Mouse (Mus musculus) hindbrain, embryonic 13.5 days (tissue): ENCODE measurements around the gene Olfr71. TPM values are rescaled to one million over a fixed set of nuclear protein-coding genes. Genes with fewer than 3 reads are reported as not detected.

ENCODE experiments used
- ATAC-seq: fragments of 200-750 bp; cut with Nextera tagmentation; 2 replicates; pipeline ENCODE4 v1.8.0; 2017; ENCODE audit warnings: moderate TSS enrichment; ENCODE audit not compliant: low FRiP score
- H3K27ac ChIP-seq: fragments of 300-500 bp; sonication (generic); 2 replicates; pipeline ENCODE4 v1.5.1; 2015; ENCODE audit warnings: inconsistent platforms, mild to moderate bottlenecking, moderate library complexity
- H3K27me3 ChIP-seq: fragments of 300-500 bp; sonication (generic); 2 replicates; pipeline ENCODE4 v1.6.1; 2015; ENCODE audit warnings: mild to moderate bottlenecking, inconsistent platforms
- H3K36me3 ChIP-seq: fragments of 300-500 bp; sonication (generic); 2 replicates; pipeline ENCODE4 v1.6.1; 2015; ENCODE audit warnings: mild to moderate bottlenecking, inconsistent platforms
- H3K4me1 ChIP-seq: fragments of 300-500 bp; sonication (generic); replicated peaks from 2 replicates; pipeline ENCODE4 v1.6.1; 2015; ENCODE audit warnings: inconsistent platforms
- H3K4me2 ChIP-seq: fragments of 300-500 bp; sonication (generic); 2 replicates; pipeline ENCODE4 v1.6.1; 2015; ENCODE audit warnings: inconsistent platforms, mild to moderate bottlenecking, moderate library complexity
- H3K4me3 ChIP-seq: fragments of 300-500 bp; sonication (generic); 2 replicates; pipeline ENCODE4 v1.5.1; 2015; ENCODE audit warnings: mild to moderate bottlenecking, inconsistent platforms
- H3K9ac ChIP-seq: fragments of 300-500 bp; sonication (generic); 2 replicates; pipeline ENCODE4 v1.6.1; 2015; ENCODE audit warnings: mild to moderate bottlenecking, inconsistent platforms
- H3K9me3 ChIP-seq: fragments of 300-500 bp; sonication (generic); 2 replicates; pipeline ENCODE4 v1.6.1; 2016; ENCODE audit warnings: inconsistent platforms
- WGBS: fragments of 180-500 bp; shearing (Covaris S2); methylation state at CpG from one replicate; pipeline ENCODE4 v1.1.7; 2015; 5-methylcytosine and 5-hydroxymethylcytosine counted together
- polyA plus RNA-seq: library from polyadenylated mRNA; unstranded; fragments of >200 nt; fragmentation: Nextera tagmentation; extraction: Ambion mirVana; gene quantifications from 2 replicates; pipeline ENCODE4 v1.2.1, GENCODE M21; 2015

The Olfr71 gene
- polyA plus RNA-seq, 1 experiment from 2014 or later, result not detected

DNA sequence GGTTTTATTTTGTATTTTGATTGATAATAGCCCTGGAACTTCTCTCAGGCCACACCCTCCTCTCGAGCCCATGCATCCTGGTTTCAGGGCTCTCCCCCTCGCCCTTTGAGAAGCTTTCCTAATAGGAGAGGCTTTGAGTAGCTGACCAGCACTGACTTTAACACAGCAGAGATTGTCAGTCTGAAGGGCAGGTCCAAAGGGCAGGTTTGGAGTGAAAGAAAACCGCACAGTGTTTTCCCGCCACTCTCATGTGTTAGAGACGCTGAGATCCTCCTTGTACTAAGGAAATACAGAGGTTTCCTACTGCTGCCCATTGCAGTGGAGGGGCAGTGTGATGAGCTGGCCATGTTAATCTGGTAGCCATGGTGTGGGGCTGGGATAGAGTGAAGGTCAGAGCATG, 35.1 kb downstream of the Olfr71 start:
- H3K9me3 ChIP-seq, result no peaks in the 10 kb centered on the region
- H3K4me1 ChIP-seq, result peaks cover 36% of the 10 kb centered on the region
- H3K9ac ChIP-seq, result no peak overlapping the region
- no peak overlapping the region for H3K27ac ChIP-seq
- no peak for ATAC-seq
- no peak overlapping the region for H3K4me2 ChIP-seq
- WGBS, result 82% methylated on average over 5 of the region's 5 CpGs
- no peak overlapping the region for H3K4me3 ChIP-seq
- H3K36me3 ChIP-seq, result peaks cover 59% of the 10 kb centered on the region
- H3K27me3 ChIP-seq, result no peaks in the 10 kb centered on the region

DNA sequence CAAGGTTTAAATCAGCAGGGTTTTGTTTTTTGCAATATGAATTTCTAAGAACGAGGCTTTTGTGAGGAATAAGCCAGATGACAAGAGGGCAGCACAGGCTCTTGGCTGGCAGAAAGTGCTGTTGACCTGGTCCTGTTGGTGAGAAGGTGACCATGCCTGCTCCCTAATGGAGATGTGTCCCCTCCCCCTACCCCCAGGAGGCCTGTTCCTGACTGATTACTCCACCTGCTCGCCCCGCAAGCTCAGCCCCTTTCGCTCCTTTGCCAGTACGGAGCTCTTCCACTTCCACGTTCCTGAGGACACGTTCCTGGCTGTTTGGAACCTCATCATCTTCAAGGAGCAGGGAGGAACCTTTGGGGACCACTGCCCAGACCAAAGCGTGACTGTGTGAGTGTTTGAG, 36.4 kb downstream of the Olfr71 start:
- Histone ChIP-seq H3K4me1 (peaks cover 40% of the 10 kb centered on the region), H3K27me3 (no peaks in the 10 kb centered on the region), H3K27ac (no peak overlapping the region), H3K9ac (no peak overlapping the region), H3K36me3 (peaks cover 46% of the 10 kb centered on the region), H3K9me3 (no peaks in the 10 kb centered on the region), H3K4me2 (no peak overlapping the region), H3K4me3 (no peak overlapping the region)
- no peak for ATAC-seq
- WGBS, result 78% methylated on average over 8 of the region's 8 CpGs

DNA sequence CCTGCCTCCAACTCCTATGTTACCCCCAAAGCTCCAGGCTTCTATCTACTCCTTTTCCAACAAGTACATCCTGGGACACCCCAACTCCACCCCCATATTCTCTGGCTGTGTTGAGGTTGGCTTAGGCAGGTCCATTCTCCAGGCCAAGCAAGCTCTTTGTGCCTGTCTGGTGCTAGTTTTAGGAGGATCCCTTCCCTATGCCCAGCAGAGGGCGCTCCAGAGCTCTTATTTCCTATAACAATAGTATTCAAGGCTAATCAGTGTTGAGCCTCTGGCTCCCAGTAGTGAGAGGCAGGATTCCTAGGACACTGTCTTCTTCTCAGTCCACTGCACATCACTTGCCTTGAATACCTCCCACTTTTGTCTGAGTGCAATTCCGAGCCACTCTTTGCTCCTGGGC, 38.0 kb downstream of the Olfr71 start:
- WGBS, result 2% methylated on average over 2 of the region's 2 CpGs
- ATAC-seq, result no peak
- H3K9me3 ChIP-seq, result no peaks in the 10 kb centered on the region
- H3K4me1 ChIP-seq, result peaks cover 45% of the 10 kb centered on the region
- peaks cover 30% of the 10 kb centered on the region for H3K36me3 ChIP-seq
- H3K4me2 ChIP-seq, result peak overlapping the region; percentile 65
- peak overlapping the region; percentile 85 for H3K4me3 ChIP-seq
- H3K9ac ChIP-seq, result peak overlapping the region; percentile 55
- H3K27ac ChIP-seq, result peak overlapping the region; percentile 30; the same call in 1 of the 2 replicates
- H3K27me3 ChIP-seq, result peaks cover 8% of the 10 kb centered on the region; the same call in 1 of the 2 replicates

DNA sequence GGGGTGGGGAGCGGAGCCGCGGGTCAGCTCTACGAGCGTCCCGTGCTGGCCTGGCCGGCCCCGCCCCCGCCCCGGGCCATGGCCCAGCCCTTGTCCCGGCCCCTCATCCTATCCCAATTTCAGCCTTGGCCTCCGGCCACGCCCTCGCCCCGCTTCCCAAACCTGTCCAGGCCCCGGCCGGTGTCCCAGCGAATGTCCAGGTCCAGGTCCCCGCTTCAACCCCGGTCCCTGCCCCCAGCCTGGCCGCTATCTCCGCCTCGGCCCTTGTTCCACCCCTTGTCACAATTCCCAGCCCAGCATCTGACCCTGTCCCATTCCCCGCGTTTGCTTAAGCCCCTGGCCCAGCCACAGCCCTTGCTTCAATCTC, 40.6 kb downstream of the Olfr71 start:
- peak; percentile 55 for ATAC-seq
- Histone ChIP-seq H3K4me2 (peak overlapping the region; percentile 65), H3K36me3 (peaks cover 4% of the 10 kb centered on the region), H3K4me1 (peaks cover 45% of the 10 kb centered on the region), H3K9me3 (no peaks in the 10 kb centered on the region), H3K4me3 (peak overlapping the region; percentile 85), H3K27me3 (peaks cover 30% of the 10 kb centered on the region), H3K9ac (peak overlapping the region; percentile 97), H3K27ac (peak overlapping the region; percentile 83)
- WGBS, result 0% methylated on average over 25 of the region's 25 CpGs

DNA sequence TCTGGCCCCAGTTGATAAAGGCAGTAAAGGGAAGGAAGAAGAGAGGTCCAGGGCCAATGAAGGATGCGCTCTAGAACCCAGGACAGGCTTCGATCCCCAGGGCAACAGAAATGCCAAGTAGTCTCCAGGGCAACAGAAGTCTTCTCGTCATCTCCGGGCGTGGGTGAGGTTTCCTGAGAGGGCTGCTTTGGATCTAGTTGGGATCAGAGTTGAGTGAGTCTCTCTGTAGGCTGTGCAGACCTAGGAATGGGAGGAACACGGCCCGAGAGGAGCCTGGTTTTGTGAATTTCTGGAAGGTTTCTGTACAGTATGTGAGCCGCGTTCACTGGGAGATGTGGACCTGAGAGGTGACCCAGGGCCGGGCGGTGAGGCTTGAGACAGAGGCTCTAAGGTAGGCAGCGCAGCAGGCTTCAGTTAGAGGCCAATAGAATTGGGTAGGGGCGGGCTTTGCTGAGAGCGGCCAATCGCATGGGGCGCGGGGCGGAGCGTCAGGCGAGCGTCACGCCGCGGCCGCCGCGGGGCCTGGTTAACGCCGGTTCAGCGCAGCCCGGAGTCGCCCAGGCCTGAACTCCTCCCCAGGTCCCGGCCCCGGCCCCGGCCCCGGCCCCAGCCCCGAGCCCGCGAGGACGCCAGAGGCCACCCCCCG, 41.1 kb downstream of the Olfr71 start, which contains the start of the genes Tmem8b and Fam221b:
TSS of gene Tmem8b (plus strand) at position 190 of the 646 bp plus-strand sequence.
TSS of gene Fam221b (minus strand) at position 364 of the 646 bp plus-strand sequence.
- H3K9me3 ChIP-seq, result no peaks in the 10 kb centered on the region
- peak within 1 kb of the TSS; percentile 97 for H3K9ac ChIP-seq
- peaks cover 32% of the 10 kb centered on the region for H3K27me3 ChIP-seq
- H3K27ac ChIP-seq, result peak within 1 kb of the TSS; percentile 83
- peak within 1 kb of the TSS; percentile 85 for H3K4me3 ChIP-seq
- H3K4me1 ChIP-seq, result peaks cover 45% of the 10 kb centered on the region
- WGBS, result 2% methylated on average over 37 of the region's 41 CpGs
- H3K4me2 ChIP-seq, result peak within 1 kb of the TSS; percentile 65
- no peaks in the 10 kb centered on the region for H3K36me3 ChIP-seq
- peak; percentile 95 for ATAC-seq

DNA sequence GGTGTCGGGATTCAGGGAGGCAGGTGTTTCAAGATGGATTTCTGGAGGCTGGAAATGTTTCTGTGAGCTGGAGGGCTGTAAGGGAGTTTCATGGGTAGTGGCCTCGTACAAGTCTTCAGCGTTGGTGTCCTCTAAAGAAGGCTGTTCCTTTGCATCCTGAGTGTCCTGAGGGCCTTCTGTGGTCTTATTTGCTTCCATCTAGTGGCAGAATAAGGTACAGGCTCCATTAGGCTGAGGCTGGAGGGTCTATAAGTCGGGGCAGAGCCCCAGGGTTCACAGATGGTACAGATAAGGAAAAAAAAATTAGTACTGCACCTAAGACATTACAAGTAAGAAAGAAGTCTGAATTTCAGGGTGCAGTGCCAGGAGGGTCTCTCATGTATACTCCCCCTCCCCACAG, 43.6 kb downstream of the Olfr71 start:
- WGBS, result 24% methylated on average over 4 of the region's 4 CpGs
- Histone ChIP-seq H3K36me3 (no peaks in the 10 kb centered on the region), H3K27me3 (peaks cover 54% of the 10 kb centered on the region), H3K4me2 (no peak overlapping the region), H3K4me3 (no peak overlapping the region), H3K9me3 (no peaks in the 10 kb centered on the region), H3K4me1 (peaks cover 24% of the 10 kb centered on the region), H3K9ac (no peak overlapping the region), H3K27ac (no peak overlapping the region)
- no peak for ATAC-seq

DNA sequence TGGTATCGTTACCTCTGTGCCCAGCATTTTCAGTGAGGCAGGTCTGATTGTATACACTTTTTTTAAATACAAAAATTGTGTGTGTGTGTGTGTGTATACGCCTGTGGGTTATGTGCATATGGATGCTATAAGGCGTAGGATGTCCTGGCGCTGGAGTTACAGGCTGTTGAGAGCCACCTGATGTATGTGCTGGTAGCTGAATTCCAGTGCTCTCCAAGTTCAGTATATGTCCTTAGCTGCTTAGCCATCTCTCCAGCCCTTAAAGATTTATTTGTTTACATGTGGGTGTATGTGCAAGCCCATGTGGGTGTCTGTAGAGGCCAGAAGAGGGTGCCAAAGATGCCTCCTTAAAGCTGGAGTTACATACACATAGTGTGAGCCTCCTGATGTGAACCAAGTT, 52.9 kb downstream of the Olfr71 start:
- 63% methylated on average over 4 of the region's 4 CpGs for WGBS
- Histone ChIP-seq H3K27me3 (peaks cover 29% of the 10 kb centered on the region), H3K36me3 (peaks cover 4% of the 10 kb centered on the region), H3K9me3 (no peaks in the 10 kb centered on the region), H3K4me1 (peaks cover 31% of the 10 kb centered on the region), H3K4me2 (peak overlapping the region; percentile 45), H3K27ac (peak overlapping the region; percentile 20; the same call in 1 of the 2 replicates), H3K9ac (no peak overlapping the region), H3K4me3 (peak overlapping the region; percentile 80)
- ATAC-seq, result no peak

DNA sequence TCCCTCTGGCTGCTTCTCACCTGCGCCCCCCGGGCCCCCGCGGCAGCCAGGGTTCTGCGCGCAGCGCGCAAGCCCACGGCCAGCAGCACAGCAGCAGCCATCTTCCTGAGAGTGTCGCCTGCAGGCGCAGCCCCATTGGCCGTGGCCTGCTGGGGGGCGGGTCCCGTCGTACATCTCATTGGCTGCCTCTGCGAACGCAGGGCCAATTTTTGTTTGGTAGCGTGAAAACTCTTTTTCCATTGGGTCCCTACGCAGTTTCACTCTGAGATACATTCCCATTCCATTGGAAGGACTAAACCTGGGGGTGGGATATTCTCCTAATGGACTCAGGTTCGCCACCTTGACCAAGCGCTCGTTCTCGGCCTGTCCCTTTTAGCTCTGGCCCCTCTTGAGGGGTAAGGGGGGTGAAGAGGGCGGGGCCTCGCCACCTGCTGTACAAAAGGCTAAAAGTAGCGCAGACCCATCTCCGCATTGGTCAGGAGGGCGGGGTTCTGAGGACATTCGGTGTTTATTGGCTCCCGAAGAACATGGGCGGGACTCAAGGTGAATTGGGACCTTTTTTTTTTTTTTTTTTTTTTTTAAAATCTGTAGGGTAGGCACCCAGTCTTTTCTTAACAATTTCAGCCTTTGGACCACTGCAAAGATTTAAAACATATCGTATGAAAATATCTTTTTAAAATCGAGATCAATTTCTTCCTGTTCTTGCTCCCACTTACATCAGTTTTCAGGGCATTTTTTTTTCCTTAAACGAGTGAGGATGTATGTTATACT, 53.5 kb downstream of the Olfr71 start, which contains the start of gene Hint2:
TSS of gene Hint2 (minus strand) at position 128 of the 771 bp plus-strand sequence.
- ATAC-seq, result peak; percentile 98
- 1% methylated on average over 34 of the region's 34 CpGs for WGBS

DNA sequence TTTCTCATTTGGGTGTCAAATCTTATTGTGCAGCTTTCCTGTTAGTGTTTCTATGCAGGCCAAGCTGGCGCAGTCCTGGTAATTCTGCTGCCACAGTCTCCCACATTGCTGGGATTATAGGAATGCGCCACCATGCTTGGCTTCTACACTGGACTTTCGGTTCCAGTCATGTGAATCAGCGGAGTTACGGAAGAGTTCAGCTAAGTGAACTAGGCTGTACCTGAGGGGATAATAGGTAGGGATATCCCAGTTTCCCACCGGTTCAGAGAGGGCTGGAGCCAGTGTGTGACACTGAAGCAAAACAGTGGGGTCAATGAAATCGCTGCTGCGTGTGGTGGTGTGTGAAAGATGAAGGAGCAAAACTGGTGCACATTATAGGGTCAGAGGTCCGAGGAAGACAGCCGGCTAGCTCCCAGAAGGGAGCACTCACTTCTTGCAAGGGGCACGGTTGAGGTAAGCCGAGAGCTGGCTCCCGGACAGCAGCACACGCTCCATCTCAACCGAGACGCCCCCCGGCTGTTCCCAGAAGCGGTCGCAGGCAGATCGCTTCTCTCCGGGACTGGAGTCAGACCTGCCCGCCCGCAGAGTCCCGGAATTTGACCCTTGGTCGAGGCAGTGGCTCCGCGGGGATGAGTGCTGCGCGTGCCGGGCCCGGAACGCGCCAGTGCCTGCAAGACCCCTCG, 54.3 kb downstream of the Olfr71 start:
- peak overlapping the region; percentile 65 for H3K4me2 ChIP-seq
- H3K4me3 ChIP-seq, result peak overlapping the region; percentile 80
- H3K4me1 ChIP-seq, result peaks cover 31% of the 10 kb centered on the region
- 6% methylated on average over 34 of the region's 34 CpGs for WGBS
- peak overlapping the region; percentile 94 for H3K27ac ChIP-seq
- peaks cover 16% of the 10 kb centered on the region for H3K27me3 ChIP-seq
- H3K9ac ChIP-seq, result peak overlapping the region; percentile 89
- peaks cover 18% of the 10 kb centered on the region for H3K36me3 ChIP-seq
- ATAC-seq, result peak; percentile 0; the same call in 1 of the 2 replicates
- H3K9me3 ChIP-seq, result no peaks in the 10 kb centered on the region

More for the DNA sequence above, 53.5 kb downstream of the Olfr71 start, which contains the start of gene Hint2:
- H3K4me3 ChIP-seq, result peak within 1 kb of the TSS; percentile 80
- H3K4me1 ChIP-seq, result peaks cover 31% of the 10 kb centered on the region
- peaks cover 23% of the 10 kb centered on the region for H3K27me3 ChIP-seq
- no peaks in the 10 kb centered on the region for H3K9me3 ChIP-seq
- peak within 1 kb of the TSS; percentile 89 for H3K9ac ChIP-seq
- peak within 1 kb of the TSS; percentile 94 for H3K27ac ChIP-seq
- peaks cover 10% of the 10 kb centered on the region for H3K36me3 ChIP-seq
- peak within 1 kb of the TSS; percentile 65 for H3K4me2 ChIP-seq

Other genes starting within 250 kb of the Olfr71 start
- not detected in 2 replicates for gene Sit1, start 226.5 kb downstream of the Olfr71 start, polyA plus RNA-seq
- 65.1 and 69.0 TPM in 2 replicates for gene Ccdc107, start 217.4 kb downstream of the Olfr71 start, polyA plus RNA-seq
- 8.4 and 8.9 TPM in 2 replicates for gene Arhgef39, start 210.6 kb downstream of the Olfr71 start, polyA plus RNA-seq
- 0.19 and 0.25 TPM in 2 replicates for gene Car9, start 203.3 kb downstream of the Olfr71 start, polyA plus RNA-seq
- gene Tpm2, start 186.5 kb downstream of the Olfr71 start, polyA plus RNA-seq, result 18.8 and 20.9 TPM in 2 replicates
- gene Creb3, start 147.9 kb downstream of the Olfr71 start, polyA plus RNA-seq, result 79.3 and 80.9 TPM in 2 replicates
- 64.5 and 66.2 TPM in 2 replicates for gene Tln1, start 147.6 kb downstream of the Olfr71 start, polyA plus RNA-seq
- 29.0 and 31.5 TPM in 2 replicates for gene Rgp1, start 131.5 kb downstream of the Olfr71 start, polyA plus RNA-seq
- gene Gba2, start 131.4 kb downstream of the Olfr71 start, polyA plus RNA-seq, result 53.6 and 53.8 TPM in 2 replicates
- 2.6 TPM in 1 of 2 replicates, not detected in the other for gene Msmp, start 125.8 kb downstream of the Olfr71 start, polyA plus RNA-seq
- 17.1 and 18.5 TPM in 2 replicates for gene Npr2, start 78.3 kb downstream of the Olfr71 start, polyA plus RNA-seq
- gene Spag8, start 56.7 kb downstream of the Olfr71 start, polyA plus RNA-seq, result 6.1 and 8.4 TPM in 2 replicates
- gene Hint2, start 53.8 kb downstream of the Olfr71 start, polyA plus RNA-seq, result 74.8 and 78.6 TPM in 2 replicates
- 16.2 and 16.6 TPM in 2 replicates for gene Tmem8b, start 41.3 kb downstream of the Olfr71 start, polyA plus RNA-seq
- 2.3 and 2.8 TPM in 2 replicates for gene Fam221b, start 41.1 kb downstream of the Olfr71 start, polyA plus RNA-seq
- gene Olfr70, start 9.4 kb downstream of the Olfr71 start, polyA plus RNA-seq, result not detected in 2 replicates
- 0.18 and 0.35 TPM in 2 replicates for gene Hrct1, start 16.9 kb upstream of the Olfr71 start, polyA plus RNA-seq
- not detected in 2 replicates for gene Spaar, start 19.8 kb upstream of the Olfr71 start, polyA plus RNA-seq
- gene Olfr159, start 60.8 kb upstream of the Olfr71 start, polyA plus RNA-seq, result not detected in 2 replicates
- not detected in 2 replicates for gene Olfr156, start 113.6 kb upstream of the Olfr71 start, polyA plus RNA-seq
- not detected in 2 replicates for gene Olfr157, start 129.9 kb upstream of the Olfr71 start, polyA plus RNA-seq
- gene Olfr155, start 141.3 kb upstream of the Olfr71 start, polyA plus RNA-seq, result not detected in 2 replicates
- gene Reck, start 165.3 kb upstream of the Olfr71 start, polyA plus RNA-seq, result 6.3 and 8.2 TPM in 2 replicates
- gene Glipr2, start 247.1 kb upstream of the Olfr71 start, polyA plus RNA-seq, result 48.5 TPM in 2 replicates